Mouse (Mus musculus): ENCODE data around the gene Med29.
"Not testable (repeated sequence)": the region's sequence is repeated elsewhere in the genome, so short reads cannot be mapped to it uniquely, and the experiment has no call there.

Med29 gene

DNA sequence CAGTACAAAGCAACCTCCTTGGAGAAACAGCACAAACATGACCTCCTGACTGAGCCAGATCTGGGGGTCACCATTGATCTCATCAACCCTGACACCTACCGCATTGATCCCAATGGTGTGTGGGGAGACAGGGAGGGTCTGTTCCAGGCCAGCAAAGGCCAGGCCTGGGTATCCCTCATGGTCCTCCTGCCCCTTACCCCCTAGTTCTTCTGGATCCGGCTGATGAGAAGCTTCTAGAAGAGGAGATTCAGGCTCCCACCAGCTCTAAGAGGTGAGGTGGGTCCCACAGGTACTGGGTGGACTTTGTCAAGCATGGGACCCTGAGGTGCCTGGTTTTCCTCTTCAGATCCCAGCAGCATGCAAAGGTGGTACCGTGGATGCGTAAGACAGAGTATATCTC lies 2.9 kb upstream of the Med29 start:
- DNase-seq: no peak

DNA sequence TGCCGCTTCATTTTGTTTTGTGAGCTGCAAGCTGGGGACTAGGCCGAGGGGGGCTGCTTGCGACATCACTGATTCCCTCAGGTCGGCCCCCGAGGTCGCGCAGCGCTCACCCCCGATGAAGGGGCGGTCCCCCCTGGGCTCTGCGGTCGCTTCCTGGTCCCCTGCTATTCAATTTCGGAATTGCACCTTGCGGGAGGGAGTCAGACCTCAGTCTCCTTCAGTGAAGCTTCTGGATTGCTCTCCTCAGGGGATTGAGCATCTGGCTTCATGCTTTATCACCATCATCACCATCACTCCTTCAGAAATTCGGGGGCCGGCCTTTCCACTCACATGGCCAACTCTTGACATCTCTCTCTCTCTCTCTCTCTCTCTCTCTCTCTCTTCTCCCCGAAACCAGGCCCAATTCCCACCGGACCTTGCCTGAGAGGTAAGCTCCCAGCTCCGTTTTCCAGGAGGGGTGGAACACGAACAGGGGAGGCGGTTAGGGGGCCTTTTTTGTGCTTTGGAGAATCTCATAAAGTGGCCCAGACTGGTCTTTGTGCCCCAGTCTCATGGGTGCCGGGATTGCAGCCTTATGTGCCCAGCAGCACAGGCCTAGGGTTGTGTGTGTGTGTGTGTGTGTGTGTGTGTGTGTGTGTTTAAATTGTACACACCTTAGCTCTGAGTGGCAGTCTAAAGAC lies 904 bp upstream of the Med29 start:
- DNase-seq: peak in 1 of 2 experiments; percentile 34

DNA sequence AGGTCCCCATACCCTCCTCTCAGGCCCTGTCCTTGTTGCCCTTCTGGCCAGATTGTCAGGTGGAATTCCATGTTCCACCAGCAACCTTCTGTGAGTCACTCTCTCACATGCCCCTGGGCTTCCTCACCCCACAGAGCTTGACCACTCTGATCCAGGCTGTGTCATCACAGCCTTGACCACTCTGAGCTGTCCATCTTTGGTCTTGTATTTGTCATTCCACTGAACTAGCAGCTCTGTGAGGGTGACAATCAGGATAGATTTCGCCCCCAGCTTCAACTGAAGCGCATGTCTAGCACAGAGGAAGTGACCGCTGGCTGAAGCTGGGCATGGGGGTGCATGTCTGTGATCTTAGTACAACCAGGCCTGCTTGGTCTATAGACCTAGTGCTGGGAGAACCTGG lies 2.2 kb downstream of the Med29 start:
- DNase-seq: no peak

DNA sequence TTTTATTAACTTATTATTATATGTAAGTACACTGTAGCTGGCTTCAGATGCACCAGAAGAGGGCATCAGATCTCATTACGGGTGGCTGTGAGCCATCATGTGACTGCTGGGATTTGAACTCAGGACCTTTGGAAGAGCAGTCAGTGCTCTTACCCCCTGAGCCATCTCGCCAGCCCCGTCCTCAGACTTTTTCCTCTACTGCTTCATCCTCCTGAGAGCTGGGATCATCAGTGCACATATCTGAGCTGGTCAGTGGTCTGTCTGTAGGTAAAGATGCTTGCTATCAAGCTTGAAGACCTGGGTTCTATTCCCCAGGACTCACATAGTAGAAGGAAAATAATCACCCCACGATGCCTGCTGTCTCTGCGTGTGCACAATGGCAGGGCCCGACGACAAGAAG lies 5.1 kb downstream of the Med29 start:
- not testable (repeated sequence) for DNase-seq

DNA sequence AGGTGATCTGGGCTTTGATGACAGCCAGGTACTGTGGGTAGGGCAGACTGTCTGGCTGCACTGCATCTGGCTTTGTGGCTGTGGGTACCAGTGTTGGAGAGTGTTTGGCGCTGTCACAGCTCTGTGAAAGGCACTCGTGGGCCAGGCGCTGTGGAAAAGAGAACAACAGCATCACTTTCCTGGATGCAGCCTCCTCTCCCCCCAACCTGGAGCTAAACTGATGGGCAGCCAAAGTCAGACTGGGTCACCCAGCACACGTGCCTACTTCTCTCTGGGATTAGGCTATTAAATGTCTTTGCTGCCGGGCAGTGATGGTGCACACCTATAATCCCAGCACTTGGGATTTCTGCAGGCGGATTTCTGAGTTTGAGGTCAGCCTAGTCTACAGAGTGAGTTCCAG lies 5.6 kb downstream of the Med29 start:
- not testable (repeated sequence) for DNase-seq

DNA sequence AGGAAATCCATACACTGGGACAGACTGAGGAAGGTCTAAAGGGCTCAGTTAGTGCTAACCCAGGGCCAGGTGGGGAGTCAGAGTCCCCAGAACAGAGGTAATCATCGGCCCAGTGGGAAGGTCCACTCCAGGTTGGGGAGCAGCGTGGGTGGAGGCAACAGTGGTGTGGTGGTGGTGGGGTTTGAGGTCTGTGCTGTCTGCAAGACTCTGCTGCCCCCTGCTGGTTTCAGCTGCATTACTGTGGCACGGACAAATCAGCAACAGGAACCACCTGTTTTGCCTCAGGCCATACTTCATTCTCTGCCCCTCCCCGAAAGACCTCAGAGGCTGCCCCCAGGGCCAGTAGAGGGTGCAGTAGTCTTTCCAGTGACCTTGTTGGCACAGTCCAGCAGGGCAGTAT lies 6.0 kb downstream of the Med29 start:
- peak; percentile 89 to 92 for DNase-seq

DNA sequence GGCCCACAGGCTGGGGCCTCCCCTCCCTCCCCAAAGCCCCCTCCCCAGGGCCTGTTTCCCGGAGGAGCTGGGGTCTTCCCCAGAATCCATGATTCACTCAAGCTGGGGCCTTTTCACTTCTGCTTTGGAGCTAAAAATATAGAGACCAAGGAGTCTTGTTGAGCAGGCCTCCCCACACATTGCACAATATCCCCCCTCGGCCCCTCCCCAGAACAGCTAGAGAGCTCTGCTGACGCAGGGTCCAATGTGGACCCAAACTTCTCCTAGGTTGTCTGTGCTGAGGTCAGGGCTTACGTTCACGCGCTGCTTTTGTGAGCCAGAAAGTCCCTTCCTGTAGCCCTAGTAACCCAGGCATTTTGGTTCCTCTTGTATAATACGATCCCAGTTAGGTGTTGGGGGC lies 6.5 kb downstream of the Med29 start:
- no peak for DNase-seq

DNA sequence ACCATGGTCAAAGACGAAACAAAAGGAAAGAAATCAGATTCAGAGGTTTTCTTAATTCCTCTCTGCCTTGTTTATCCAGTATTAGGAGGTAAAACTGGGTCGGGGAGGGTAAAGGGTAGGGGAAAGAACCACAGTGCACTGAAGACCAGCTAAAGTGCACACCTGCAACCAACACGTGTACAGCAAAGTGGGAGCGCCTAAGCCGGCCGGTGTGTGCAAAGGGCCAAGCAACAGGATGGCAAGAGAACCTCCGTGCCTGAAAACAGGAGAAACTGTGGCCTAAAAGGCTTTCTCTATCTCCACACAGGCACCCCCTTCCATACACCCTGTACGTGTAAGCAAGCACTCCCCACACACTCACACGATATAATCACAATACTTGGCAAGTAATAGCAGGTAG lies 7.3 kb downstream of the Med29 start:
- no peak for DNase-seq

DNA sequence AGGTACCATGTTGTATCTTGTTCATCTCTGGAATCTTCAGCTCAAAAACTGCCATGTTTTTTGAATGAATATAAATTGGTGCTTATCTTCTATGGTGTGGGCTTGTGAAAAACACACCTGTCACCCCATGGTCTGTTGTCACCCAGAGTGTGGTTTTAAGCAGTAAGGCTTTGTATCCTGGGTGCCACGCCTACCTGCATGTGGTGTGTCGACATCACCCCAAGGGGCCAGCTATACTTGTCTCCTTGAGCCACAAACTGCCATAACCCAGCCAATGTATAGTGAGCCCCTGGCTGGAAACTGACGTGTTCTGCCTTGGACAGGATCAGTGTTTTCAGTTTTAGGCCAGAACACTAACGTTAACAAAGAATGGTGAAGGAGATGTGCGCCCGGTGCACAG lies 8.3 kb downstream of the Med29 start:
- DNase-seq: no peak

DNA sequence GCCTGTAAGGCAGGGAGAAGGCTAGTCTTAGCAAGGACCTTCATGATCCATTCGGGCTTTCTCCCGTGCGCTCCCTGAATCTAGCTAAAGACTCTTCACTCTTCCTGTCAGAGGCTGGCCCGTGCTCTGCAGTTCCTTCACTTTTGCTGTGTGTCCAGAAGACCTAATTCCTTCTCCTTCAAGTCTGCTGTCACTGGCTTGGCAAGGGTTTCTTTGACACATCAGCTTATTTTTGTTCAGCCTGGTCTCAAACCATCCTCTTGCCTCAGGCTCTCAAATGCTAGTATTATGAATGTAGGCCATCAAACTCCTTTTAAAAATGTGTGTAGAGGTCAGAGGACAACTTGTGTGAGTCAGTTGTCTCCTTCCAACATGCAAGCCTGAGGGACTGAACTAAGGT lies 8.9 kb downstream of the Med29 start:
- no peak for DNase-seq

DNA sequence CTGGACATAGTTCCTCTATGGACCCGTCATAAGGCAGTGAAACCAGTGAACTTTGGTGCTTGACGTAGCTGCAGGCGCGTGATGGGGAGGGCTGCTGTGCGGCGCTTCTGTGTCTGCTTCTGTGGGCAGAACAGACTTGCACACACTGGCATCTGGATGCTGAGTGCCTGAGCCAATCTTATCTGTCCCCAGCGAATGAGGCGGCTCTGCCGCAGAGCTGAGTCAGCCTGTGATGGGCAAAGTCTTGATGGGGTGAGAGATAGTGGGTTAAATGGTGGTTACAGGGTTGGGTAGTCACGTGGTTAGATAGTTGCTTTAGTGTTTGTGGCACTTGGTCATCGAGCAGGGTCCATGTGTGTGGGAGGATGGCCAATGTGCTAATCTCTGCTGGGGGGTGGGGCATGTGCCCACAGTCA lies 9.5 kb downstream of the Med29 start:
- DNase-seq: no peak

DNA sequence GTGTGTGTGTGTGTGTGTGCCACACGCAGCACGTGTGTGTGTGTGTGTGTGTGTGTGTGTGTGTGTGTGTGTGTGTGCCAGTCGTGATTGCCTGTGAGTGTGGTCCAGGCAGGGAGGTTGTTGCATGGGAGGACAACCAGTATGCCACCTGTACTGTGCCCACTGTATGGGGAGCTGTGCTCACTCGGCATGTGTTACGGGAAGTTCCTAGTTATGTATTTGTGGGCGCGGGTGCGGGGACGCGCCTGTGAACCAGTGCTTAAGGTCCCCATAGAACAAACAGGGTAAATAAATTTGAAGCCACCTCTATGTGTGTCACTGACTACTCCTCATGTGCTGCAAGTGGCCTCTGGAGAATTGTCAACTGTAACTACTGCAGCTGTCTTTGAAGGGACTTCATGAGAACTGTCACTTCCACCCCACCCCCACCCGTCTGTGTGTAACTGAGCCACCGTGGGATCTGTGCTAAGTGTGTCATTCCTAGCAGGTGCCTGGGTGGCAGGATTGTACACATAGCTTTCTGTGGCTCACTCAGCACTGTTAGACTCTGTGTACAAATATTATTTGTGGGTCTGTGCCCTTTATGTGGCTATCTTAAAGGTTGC lies 10.1 kb downstream of the Med29 start:
- no peak for DNase-seq

DNA sequence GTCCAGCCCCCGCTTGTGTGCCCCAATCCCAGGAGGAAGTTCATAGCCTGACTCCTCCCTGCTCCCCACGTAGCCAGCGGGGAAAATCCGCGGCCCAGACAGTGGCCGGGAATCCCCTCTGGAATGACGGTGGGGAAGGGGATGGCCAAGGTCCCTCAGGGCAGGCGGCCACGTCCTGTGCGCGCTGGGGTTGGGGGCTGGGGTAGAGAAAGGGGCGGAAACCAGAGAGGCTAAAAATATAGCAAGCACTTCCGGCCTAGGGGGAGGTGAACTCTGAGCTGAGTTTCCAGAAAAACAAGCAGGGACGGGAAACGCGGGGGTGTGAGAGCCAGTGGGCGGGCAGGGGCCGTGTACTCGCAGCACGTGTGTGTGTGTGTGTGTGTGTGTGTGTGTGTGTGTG lies 10.6 kb downstream of the Med29 start:
- DNase-seq: peak; percentile 43 to 55

DNA sequence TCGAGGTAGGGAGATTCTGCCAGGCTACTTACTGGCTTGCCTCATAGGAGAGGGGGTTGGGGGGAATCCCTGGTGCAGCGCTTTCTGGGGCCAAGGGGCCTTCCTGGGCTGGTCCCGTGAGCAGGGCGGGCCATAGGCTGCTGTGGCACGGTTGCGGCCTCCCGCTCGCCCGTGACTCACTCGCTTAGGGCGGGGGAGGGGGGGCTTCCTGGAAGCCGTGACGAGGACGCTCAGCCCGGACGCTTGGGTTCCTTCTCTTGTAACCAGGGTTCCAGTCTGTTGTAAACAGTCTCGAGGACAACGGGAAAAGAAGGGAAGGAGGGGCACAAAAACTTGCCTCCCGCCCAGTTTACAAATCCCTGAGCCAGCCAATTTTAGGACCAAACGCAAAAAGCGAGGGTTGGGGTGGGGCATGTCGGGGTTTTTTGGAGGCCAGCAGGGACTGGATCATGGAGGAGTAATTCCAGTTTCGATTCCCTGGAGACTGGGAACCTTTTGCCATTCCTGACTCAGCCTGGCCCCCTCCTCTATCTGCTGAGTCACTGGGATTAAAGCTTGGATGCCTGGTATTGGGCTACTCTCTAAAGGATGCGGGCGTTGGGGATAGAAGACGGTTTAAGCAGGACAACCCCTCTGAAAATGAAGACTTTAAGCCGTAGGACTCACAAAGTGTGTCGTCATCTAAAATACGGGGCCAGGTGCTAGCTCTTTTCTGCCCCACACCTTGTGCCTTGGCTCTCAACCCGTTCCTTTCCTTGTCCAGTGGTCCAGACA lies 11.3 kb downstream of the Med29 start:
- peak in 1 of 2 experiments; percentile 38 for DNase-seq

DNA sequence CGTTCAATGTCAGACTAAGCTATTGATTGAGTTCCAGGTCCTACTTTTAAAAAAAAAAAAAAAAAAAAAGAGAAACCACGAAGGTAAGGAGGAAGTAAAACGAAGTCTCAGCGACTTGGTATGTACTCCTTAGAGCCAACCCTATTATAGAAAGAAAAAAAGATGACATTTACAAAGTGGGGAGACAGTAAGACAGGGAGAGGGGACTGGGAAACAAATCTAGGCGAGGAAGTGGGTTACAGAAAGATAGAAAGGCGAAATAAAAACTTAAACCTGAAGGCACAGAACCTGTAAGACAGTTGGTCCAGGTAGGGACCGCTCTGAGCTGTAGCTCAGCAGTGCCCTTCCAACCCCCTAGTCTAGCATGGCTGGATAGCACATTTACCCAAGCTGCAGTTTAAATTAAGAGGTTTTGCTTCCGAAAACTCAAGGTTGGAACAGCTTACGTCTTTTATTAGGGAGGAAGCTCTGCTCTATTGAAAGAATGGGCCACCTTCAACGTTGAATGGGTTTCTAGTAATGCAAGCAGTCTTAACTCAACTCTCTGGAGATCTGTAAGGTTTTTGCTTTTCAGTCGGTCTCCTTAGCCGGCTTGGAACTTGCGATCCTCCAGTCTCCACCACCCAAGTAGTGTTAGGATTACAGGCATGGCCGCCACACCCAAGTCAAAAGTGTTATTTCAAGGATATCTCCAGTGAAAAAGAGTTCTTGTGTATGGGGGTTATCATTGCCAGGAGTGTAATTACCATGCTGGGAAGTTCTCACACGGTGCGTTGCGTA lies 12.1 kb downstream of the Med29 start, which contains the start of gene Zfp36:
Zfp36 (minus strand) TSS at position 17 of the 780 bp plus-strand sequence.
- DNase-seq: no peak

DNA sequence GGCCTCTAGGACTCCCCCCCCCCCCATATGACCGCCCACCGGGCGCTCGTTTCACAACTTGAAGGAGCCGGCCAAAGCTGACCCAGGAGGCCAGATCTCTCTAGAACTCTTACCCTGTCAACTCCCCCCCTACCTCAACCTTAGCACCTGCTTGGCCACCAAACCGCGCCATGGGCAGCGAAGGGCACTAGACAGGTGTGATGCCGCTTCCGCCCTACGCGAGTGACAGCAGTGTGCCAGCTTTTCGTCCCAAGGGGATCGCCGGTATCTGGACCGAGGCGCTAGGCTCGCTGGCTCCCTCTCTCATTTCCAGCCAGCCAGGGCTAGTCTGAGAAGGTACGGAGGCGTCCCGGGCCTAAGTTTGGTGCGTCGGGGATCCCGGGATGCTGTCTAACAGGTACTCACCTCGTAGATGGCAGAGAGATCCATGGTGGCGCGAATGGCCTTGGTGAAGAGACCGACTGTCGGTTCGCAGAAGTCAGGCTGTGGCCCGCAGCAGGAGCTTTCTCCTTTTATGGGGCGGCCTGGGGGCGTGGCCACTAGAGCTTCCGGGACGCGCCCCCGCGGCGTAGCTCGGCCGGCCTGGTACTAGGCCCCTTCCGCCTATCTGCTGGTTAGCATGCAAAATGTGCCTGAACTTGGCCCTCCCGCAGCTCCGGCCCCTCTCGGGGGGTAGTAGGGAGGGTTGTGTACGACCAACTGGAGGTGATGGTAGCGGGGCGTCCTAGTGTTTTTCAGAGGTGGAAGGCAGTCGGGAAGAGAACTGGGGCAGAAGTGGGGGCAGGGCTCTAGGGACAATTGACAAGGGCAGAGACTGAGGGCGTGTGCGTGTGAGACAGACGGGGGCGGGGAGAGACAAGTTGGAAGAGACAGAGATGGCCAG lies 13.5 kb downstream of the Med29 start:
- peak; percentile 65 to 84 for DNase-seq

DNA sequence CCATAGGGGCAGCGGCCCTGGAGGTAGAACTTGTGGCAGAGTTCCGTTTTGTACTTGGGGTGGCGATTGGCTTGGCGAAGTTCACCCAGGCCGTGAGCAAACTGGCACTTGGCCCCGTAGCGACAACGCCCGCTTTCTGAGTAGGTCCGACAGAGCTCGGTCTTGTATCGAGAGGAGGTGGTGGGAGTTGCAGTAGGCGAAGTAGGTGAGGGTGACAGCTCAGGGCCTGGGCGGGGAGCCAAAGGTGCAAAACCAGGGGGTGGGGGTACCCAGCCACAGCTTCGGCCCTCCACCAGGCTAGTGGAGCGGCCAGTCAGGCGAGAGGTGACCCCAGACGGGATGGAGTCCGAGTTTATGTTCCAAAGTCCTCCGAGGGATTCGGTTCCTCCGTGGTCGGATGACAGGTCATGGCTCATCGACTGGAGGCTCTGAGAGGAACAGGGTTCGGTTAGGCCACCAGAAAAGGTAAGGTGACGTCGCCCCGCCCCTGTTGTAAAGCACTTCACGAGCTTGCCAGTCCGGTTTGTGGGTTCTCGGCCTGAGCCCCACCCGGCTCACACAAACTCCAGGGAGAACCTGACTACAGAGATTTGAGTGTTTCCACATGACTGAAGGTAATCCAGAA lies 14.3 kb downstream of the Med29 start:
- peak in 1 of 2 experiments; percentile 34 for DNase-seq

DNA sequence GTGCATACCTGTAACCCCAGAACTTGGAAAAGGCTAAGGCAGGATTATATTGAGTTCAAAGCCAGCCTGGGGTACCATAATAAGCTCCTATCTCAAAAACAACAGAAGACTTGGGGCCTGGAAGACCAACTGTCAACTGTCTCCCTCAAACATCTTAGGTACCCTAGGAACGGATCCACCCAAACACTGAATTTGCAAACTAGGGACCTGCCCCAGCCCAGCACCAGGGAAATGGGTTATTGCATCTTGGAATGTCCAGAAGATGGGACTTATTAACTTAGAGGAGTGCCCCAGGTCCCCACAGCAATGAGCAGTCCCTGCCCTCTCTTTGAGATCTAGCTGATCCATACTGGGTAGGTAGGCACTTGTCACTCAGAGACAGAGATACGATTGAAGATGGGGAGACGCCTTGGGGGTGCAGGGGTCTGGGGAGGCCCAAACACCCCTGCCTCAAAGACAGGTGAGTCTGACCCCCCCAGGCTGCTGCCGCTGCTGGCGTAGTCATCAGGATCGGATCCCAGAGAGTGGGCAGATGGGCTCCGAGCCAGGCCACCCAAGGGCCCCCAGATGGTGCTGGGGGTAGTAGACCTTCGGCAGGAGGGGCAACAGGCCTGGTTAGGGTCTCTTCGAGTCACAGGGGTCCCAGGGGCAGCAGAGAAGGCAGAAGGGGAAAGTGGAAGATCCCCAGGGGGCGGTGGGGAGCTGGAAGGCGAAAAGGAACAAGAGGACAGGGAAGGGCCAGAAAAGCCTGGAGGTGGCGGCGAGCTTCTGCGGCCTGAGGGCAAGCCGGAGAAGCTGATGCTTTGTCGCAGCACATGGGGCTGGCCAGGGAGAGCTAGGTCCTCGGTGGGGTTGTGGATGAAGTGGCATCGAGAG lies 15.1 kb downstream of the Med29 start:
- peak in 1 of 2 experiments; percentile 36 for DNase-seq

DNA sequence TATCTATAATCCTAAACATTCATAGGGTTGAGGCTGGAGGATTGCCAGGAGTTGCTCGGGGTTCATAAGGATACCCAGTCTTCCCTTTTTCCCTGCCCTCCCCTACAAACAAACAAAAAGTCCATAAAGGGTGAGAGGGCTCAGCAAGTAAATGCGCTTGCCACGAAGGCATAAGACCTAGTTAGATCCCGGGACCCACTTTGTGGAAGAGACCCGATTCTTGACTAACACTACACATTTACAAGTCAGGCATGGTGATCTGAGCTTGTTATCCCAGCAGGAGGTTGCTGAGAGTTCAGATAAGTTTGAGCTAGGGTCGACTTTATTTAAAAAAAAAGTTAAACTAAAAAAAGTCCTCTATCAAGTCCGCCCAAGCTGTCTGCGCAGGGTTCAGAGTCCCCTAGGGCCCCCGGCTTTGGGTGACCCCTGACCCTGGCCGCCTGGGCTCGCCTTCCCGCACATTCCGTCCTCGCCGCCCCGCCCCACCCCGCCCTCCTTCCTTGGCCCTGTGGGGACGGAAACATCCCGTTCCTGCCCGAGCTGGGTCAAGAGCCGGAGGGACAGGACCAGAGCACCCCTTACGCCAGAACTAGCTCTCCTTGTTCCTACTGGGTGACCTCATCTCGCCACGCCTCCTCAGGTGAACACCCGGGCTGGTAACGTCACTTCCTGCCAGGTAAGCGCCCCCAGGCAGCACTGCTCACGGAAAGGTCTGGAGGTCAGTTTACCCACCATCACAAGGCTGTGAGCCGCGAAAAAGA lies 16.3 kb downstream of the Med29 start:
- peak; percentile 42 to 44 for DNase-seq

All from cerebellum, postnatal 10 days (tissue).